Mouse (Mus musculus) T-helper 1 cell (primary cell): ENCODE results near the gene Agbl4.

Experiments
- in situ Hi-C: fragments of 300-600 bp; cut with MboI, MseI; formaldehyde crosslinking; loops from one replicate; pipeline ENCODE4 v1.15.1; 2025; ENCODE audit warnings: high pct_unique_total_duplicates

The Agbl4 gene

GRCm38 (mm10) chr4:111645831-111646166, 1248.3 kb downstream of the Agbl4 start:
- in situ Hi-C loops = loop anchor here (25.0 kb wide), 1 partner anchor 1583 kb away; no protein-coding TSS in a partner anchor

- in situ Hi-C loops = no loop called here
Measured at GRCm38 (mm10) chr4:111653451-111653850, 1256.0 kb downstream of the Agbl4 start.

GRCm38 (mm10) chr4:111663730-111664129, 1266.3 kb downstream of the Agbl4 start:
- in situ Hi-C loops = no loop called here

- in situ Hi-C loops = no loop called here
Measured at GRCm38 (mm10) chr4:111664146-111664545, 1266.7 kb downstream of the Agbl4 start.

- in situ Hi-C loops = no loop called here
Measured at GRCm38 (mm10) chr4:111666713-111667112, 1269.3 kb downstream of the Agbl4 start.

GRCm38 (mm10) chr4:111669369-111669768, 1271.9 kb downstream of the Agbl4 start:
- in situ Hi-C loops = no loop called here

- in situ Hi-C loops = no loop called here
Measured at GRCm38 (mm10) chr4:111670566-111671421, 1273.3 kb downstream of the Agbl4 start.

- in situ Hi-C loops = no loop called here
Measured at GRCm38 (mm10) chr4:111671440-111671839, 1274.0 kb downstream of the Agbl4 start.

GRCm38 (mm10) chr4:111673904-111674303, 1276.4 kb downstream of the Agbl4 start:
- in situ Hi-C loops = no loop called here

GRCm38 (mm10) chr4:111681926-111682325, 1284.5 kb downstream of the Agbl4 start:
- in situ Hi-C loops = no loop called here

GRCm38 (mm10) chr4:111682793-111683192, 1285.3 kb downstream of the Agbl4 start:
- in situ Hi-C loops = no loop called here

GRCm38 (mm10) chr4:111683843-111684242, 1286.4 kb downstream of the Agbl4 start:
- in situ Hi-C loops = no loop called here

GRCm38 (mm10) chr4:111685951-111686350, 1288.5 kb downstream of the Agbl4 start:
- in situ Hi-C loops = no loop called here

- in situ Hi-C loops = no loop called here
Measured at GRCm38 (mm10) chr4:111686951-111687350, 1289.5 kb downstream of the Agbl4 start.

- in situ Hi-C loops = no loop called here
Measured at GRCm38 (mm10) chr4:111687613-111688012, 1290.2 kb downstream of the Agbl4 start.

- in situ Hi-C loops = no loop called here
Measured at GRCm38 (mm10) chr4:111691057-111691543, 1293.6 kb downstream of the Agbl4 start.

- in situ Hi-C loops = no loop called here
Measured at GRCm38 (mm10) chr4:111701381-111701780, 1303.9 kb downstream of the Agbl4 start.

GRCm38 (mm10) chr4:111704126-111704525, 1306.7 kb downstream of the Agbl4 start:
- in situ Hi-C loops = no loop called here

- in situ Hi-C loops = no loop called here
Measured at GRCm38 (mm10) chr4:111704975-111705374, 1307.5 kb downstream of the Agbl4 start.
